Mouse (Mus musculus) bone marrow, adult 2 months (tissue): Measurements from ENCODE around the gene Cemip.

Experiments
- CTCF ChIP-seq: fragments of 200-500 bp; IDR thresholded peaks from 2 replicates; pipeline ENCODE4 v1.5.1; 2011; ENCODE audit warnings: low read length, control low read depth; ENCODE audit not compliant: control insufficient read depth, insufficient read depth
- POLR2A ChIP-seq: fragments of 200-500 bp; IDR thresholded peaks from 2 replicates; pipeline ENCODE4 v1.6.1; 2011; ENCODE audit warnings: low read depth, mild to moderate bottlenecking, control low read depth, low read length, borderline replicate concordance; ENCODE audit not compliant: control insufficient read depth

- peak; percentile 78 for TF ChIP-seq CTCF
- TF ChIP-seq POLR2A, result no peak
Measured at GRCm38 (mm10) chr7:83914566-83914965, 171.7 kb downstream of the Cemip start.
